Mouse (Mus musculus) activated CD4-positive, CD25-positive, alpha-beta regulatory T cell, adult 4 months (primary cell): ENCODE measurements around the gene Tmco5. TPM values are rescaled to one million over a fixed set of nuclear protein-coding genes. Genes with fewer than 3 reads are reported as not detected.
"Not testable (repeated sequence)": the region's sequence is repeated elsewhere in the genome, so short reads cannot be mapped to it uniquely, and the experiment has no call there.

ENCODE experiments used
- ATAC-seq: one replicate; pipeline ENCODE4 v1.8.0; 2017
- polyA plus RNA-seq, 2 experiments: library from polyadenylated mRNA; unstranded; fragments of 100-300 nt; shearing (Covaris generic); gene quantifications; one replicate each; pipeline ENCODE4 v1.2.1; 2017

The Tmco5 gene
- polyA plus RNA-seq, 2 experiments from 2014 or later = not detected

GRCm38 (mm10) chr2:116923684-116924083, 45.2 kb downstream of the Tmco5 start:
- no peak for ATAC-seq

GRCm38 (mm10) chr2:116924292-116924691, 45.8 kb downstream of the Tmco5 start:
- no peak for ATAC-seq

- no peak for ATAC-seq
Measured at GRCm38 (mm10) chr2:116925230-116925629, 46.7 kb downstream of the Tmco5 start.

GRCm38 (mm10) chr2:116932218-116932617, 53.7 kb downstream of the Tmco5 start:
- ATAC-seq = no peak

- ATAC-seq = not testable (repeated sequence)
Measured at GRCm38 (mm10) chr2:116934236-116934635, 55.7 kb downstream of the Tmco5 start.

GRCm38 (mm10) chr2:116934776-116935175, 56.3 kb downstream of the Tmco5 start:
- ATAC-seq = no peak

GRCm38 (mm10) chr2:116936371-116936770, 57.9 kb downstream of the Tmco5 start:
- no peak for ATAC-seq

GRCm38 (mm10) chr2:116937166-116937565, 58.7 kb downstream of the Tmco5 start:
- no peak for ATAC-seq

- no peak for ATAC-seq
Measured at GRCm38 (mm10) chr2:116941816-116942215, 63.3 kb downstream of the Tmco5 start.

Other genes with a start within 250 kb of the Tmco5 start
- gene Spred1, start 242.7 kb downstream of the Tmco5 start, polyA plus RNA-seq = 1 to 10 TPM; 1.8 to 2.2 TPM